Mouse (Mus musculus) ovary, postnatal 36 days (tissue): ENCODE measurements around the gene Phactr2.

Experiments used
- DNase-seq: peaks from one replicate; pipeline ENCODE4 v3.0.0; 2022; ENCODE audit warnings: low spot score, mixed read lengths

The Phactr2 gene

GRCm38 (mm10) chr10:13401971-13402370 lies 72.2 kb downstream of the Phactr2 start:
- DNase-seq: no peak

- no peak for DNase-seq
These were observed 78.5 kb downstream of the Phactr2 start for GRCm38 (mm10) chr10:13395753-13396152.

GRCm38 (mm10) chr10:13394000-13394399 lies 80.2 kb downstream of the Phactr2 start:
- no peak for DNase-seq

GRCm38 (mm10) chr10:13388116-13388922 lies 85.9 kb downstream of the Phactr2 start:
- peak; percentile 73 for DNase-seq

- no peak for DNase-seq
These were observed 89.3 kb downstream of the Phactr2 start for GRCm38 (mm10) chr10:13384866-13385265.

GRCm38 (mm10) chr10:13377895-13378294 lies 96.3 kb downstream of the Phactr2 start:
- DNase-seq: no peak

GRCm38 (mm10) chr10:13376428-13377260 lies 97.6 kb downstream of the Phactr2 start:
- DNase-seq: no peak

- DNase-seq: peak; percentile 20
These were observed 98.4 kb downstream of the Phactr2 start for GRCm38 (mm10) chr10:13375820-13376219.

- DNase-seq: no peak
These were observed 104.4 kb downstream of the Phactr2 start for GRCm38 (mm10) chr10:13369581-13370375.

- DNase-seq: no peak
These were observed 110.0 kb downstream of the Phactr2 start for GRCm38 (mm10) chr10:13364286-13364580.

GRCm38 (mm10) chr10:13363499-13364285 lies 110.5 kb downstream of the Phactr2 start:
- no peak for DNase-seq

- no peak for DNase-seq
These were observed 113.3 kb downstream of the Phactr2 start for GRCm38 (mm10) chr10:13360913-13361312.

- DNase-seq: no peak
These were observed 114.4 kb downstream of the Phactr2 start for GRCm38 (mm10) chr10:13359846-13360245.

- DNase-seq: no peak
These were observed 115.5 kb downstream of the Phactr2 start for GRCm38 (mm10) chr10:13358679-13359078.

GRCm38 (mm10) chr10:13346609-13347290 lies 127.5 kb downstream of the Phactr2 start:
- DNase-seq: no peak

- no peak for DNase-seq
These were observed 133.6 kb downstream of the Phactr2 start for GRCm38 (mm10) chr10:13340583-13340982.

GRCm38 (mm10) chr10:13336964-13337363 lies 137.2 kb downstream of the Phactr2 start:
- DNase-seq: no peak

- DNase-seq: no peak
These were observed 138.4 kb downstream of the Phactr2 start for GRCm38 (mm10) chr10:13335814-13336213.

- DNase-seq: no peak
These were observed 138.9 kb downstream of the Phactr2 start for GRCm38 (mm10) chr10:13335347-13335746.

GRCm38 (mm10) chr10:13333781-13334180 lies 140.4 kb downstream of the Phactr2 start:
- DNase-seq: no peak

GRCm38 (mm10) chr10:13332985-13333384 lies 141.2 kb downstream of the Phactr2 start:
- DNase-seq: no peak
